Mouse (Mus musculus) myocyte (in vitro differentiated cells): ENCODE measurements around the gene 2700049A03Rik. TPM values are rescaled to one million over a fixed set of nuclear protein-coding genes. Genes with fewer than 3 reads are reported as not detected.

Source experiments
- H3K27me3 ChIP-seq: one replicate; pipeline ENCODE4 v1.6.1; 2011; ENCODE audit not compliant: control insufficient read depth, insufficient read depth, insufficient read length
- H3K36me3 ChIP-seq: one replicate; pipeline ENCODE4 v1.6.1; 2011; ENCODE audit not compliant: control insufficient read depth, insufficient read depth
- H3K4me2 ChIP-seq: one replicate; pipeline ENCODE4 v1.6.1; 2011; ENCODE audit warnings: low read depth, control low read depth
- H3K4me3 ChIP-seq: one replicate; pipeline ENCODE4 v1.5.1; 2011; ENCODE audit warnings: mild to moderate bottlenecking, control low read depth, moderate library complexity
- H3K79me2 ChIP-seq: one replicate; pipeline ENCODE4 v1.6.1; 2011; ENCODE audit not compliant: control insufficient read depth, insufficient read depth
- H3ac ChIP-seq: one replicate; pipeline ENCODE4 v1.6.1; 2011; ENCODE audit not compliant: control insufficient read depth, insufficient read length
- CEBPB ChIP-seq: IDR thresholded peaks from 2 replicates; pipeline ENCODE4 v1.6.1; 2011; ENCODE audit warnings: mild to moderate bottlenecking, moderate library complexity; ENCODE audit not compliant: poor library complexity, insufficient read depth, severe bottlenecking
- E2F4 ChIP-seq: IDR thresholded peaks from one replicate; pipeline ENCODE4 v1.6.1; 2011; ENCODE audit warnings: mild to moderate bottlenecking, control low read depth, moderate library complexity; ENCODE audit not compliant: insufficient read depth
- MAX ChIP-seq: IDR thresholded peaks from one replicate; pipeline ENCODE4 v1.6.1; 2011; ENCODE audit warnings: low read depth, mild to moderate bottlenecking, control low read depth
- MYOD1 ChIP-seq, 3 experiments: IDR thresholded peaks; one replicate each; pipeline ENCODE4 v1.6.1; 2011; ENCODE audit warnings: control low read depth in 2 of 3, low read depth in 2 of 3, mild to moderate bottlenecking in 2 of 3, moderate library complexity in 1 of 3; ENCODE audit not compliant: insufficient read length in 2 of 3, control insufficient read depth in 1 of 3
- MYOG ChIP-seq, 3 experiments: IDR thresholded peaks; one replicate each; pipeline ENCODE4 v1.6.1; 2011; ENCODE audit warnings: control low read depth in 2 of 3, low read depth in 2 of 3, mild to moderate bottlenecking in 2 of 3; ENCODE audit not compliant: insufficient read length in 2 of 3, control insufficient read depth in 1 of 3, insufficient read depth in 1 of 3
- POLR2A ChIP-seq: IDR thresholded peaks from one replicate; pipeline ENCODE4 v1.6.1; 2011; ENCODE audit warnings: low read depth, mild to moderate bottlenecking, control low read depth, moderate library complexity; ENCODE audit not compliant: insufficient read length
- POLR2AphosphoS2 ChIP-seq: IDR thresholded peaks from one replicate; pipeline ENCODE4 v1.6.1; 2011; ENCODE audit warnings: low read depth, control low read depth; ENCODE audit not compliant: insufficient read length
- REST ChIP-seq: IDR thresholded peaks from one replicate; pipeline ENCODE4 v1.6.1; 2011; ENCODE audit warnings: mild to moderate bottlenecking, control low read depth, moderate library complexity; ENCODE audit not compliant: insufficient read depth, insufficient read length
- SRF ChIP-seq: IDR thresholded peaks from one replicate; pipeline ENCODE4 v1.6.1; 2011; ENCODE audit warnings: low read depth; ENCODE audit not compliant: control insufficient read depth, insufficient read length
- TCF12 ChIP-seq: IDR thresholded peaks from one replicate; pipeline ENCODE4 v1.6.1; 2011; ENCODE audit warnings: mild to moderate bottlenecking, control low read depth; ENCODE audit not compliant: poor library complexity, insufficient read depth, severe bottlenecking
- TCF3 ChIP-seq: IDR thresholded peaks from one replicate; pipeline ENCODE4 v1.6.1; 2011; ENCODE audit warnings: low read depth, control low read depth; ENCODE audit not compliant: insufficient read length
- USF1 ChIP-seq: IDR thresholded peaks from one replicate; pipeline ENCODE4 v1.6.1; 2011; ENCODE audit warnings: low read depth, mild to moderate bottlenecking, control low read depth, moderate library complexity
- polyA plus RNA-seq: library from polyadenylated mRNA; unstranded; fragments of >200 nt; fragmentation: generic; extraction: Trizol; gene quantifications from one replicate; pipeline ENCODE4 v1.2.1, GENCODE M21; 2012; ENCODE audit warnings: missing spikeins

The 2700049A03Rik gene
- polyA plus RNA-seq, 1 experiment: 1.9 TPM

- H3K36me3 ChIP-seq: no peaks in the 10 kb centered on the region
- H3K4me2 ChIP-seq: no peak overlapping the region
- no peaks in the 10 kb centered on the region for H3K79me2 ChIP-seq
- TF ChIP-seq MYOG (IDR thresholded peaks at IDR 0.05; ENCODE audit: control insufficient read depth in 1 of 3, insufficient read depth in 1 of 3, insufficient read length in 2 of 3, low read depth in 2 of 3): no peak
- TF ChIP-seq CEBPB: no peak
- TF ChIP-seq REST: no peak
- H3K27me3 ChIP-seq: no peaks in the 10 kb centered on the region
- no peak overlapping the region for H3K4me3 ChIP-seq
- no peak overlapping the region for H3ac ChIP-seq
Measured at GRCm38 (mm10) chr12:71252509-71253167, 116.0 kb downstream of the 2700049A03Rik start.

GRCm38 (mm10) chr12:71254779-71255178, 118.1 kb downstream of the 2700049A03Rik start:
- H3ac ChIP-seq: no peak overlapping the region
- TF ChIP-seq MYOD1 (IDR thresholded peaks at IDR 0.05; ENCODE audit: control insufficient read depth in 1 of 3, insufficient read length in 2 of 3, low read depth in 2 of 3) (no peak), USF1 (no peak), CEBPB (no peak), POLR2AphosphoS2 (no peak), REST (no peak)
- H3K79me2 ChIP-seq: no peaks in the 10 kb centered on the region
- no peak overlapping the region for H3K4me3 ChIP-seq
- H3K36me3 ChIP-seq: no peaks in the 10 kb centered on the region
- no peaks in the 10 kb centered on the region for H3K27me3 ChIP-seq
- H3K4me2 ChIP-seq: no peak overlapping the region

GRCm38 (mm10) chr12:71258196-71258920, 121.7 kb downstream of the 2700049A03Rik start:
- no peaks in the 10 kb centered on the region for H3K27me3 ChIP-seq
- H3K36me3 ChIP-seq: no peaks in the 10 kb centered on the region
- H3K4me3 ChIP-seq: no peak overlapping the region
- H3ac ChIP-seq: no peak overlapping the region
- no peaks in the 10 kb centered on the region for H3K79me2 ChIP-seq
- TF ChIP-seq CEBPB (no peak), MAX (no peak), SRF (no peak), MYOD1 (IDR thresholded peaks at IDR 0.05; ENCODE audit: control insufficient read depth in 1 of 3, insufficient read length in 2 of 3, low read depth in 2 of 3) (no peak), MYOG (IDR thresholded peaks at IDR 0.05; ENCODE audit: control insufficient read depth in 1 of 3, insufficient read depth in 1 of 3, insufficient read length in 2 of 3, low read depth in 2 of 3) (no peak), E2F4 (no peak), USF1 (no peak), POLR2A (no peak), TCF3 (no peak), TCF12 (no peak), REST (no peak), POLR2AphosphoS2 (no peak)
- no peak overlapping the region for H3K4me2 ChIP-seq

- no peaks in the 10 kb centered on the region for H3K36me3 ChIP-seq
- no peaks in the 10 kb centered on the region for H3K79me2 ChIP-seq
- no peak overlapping the region for H3K4me3 ChIP-seq
- TF ChIP-seq USF1 (no peak), POLR2AphosphoS2 (no peak), SRF (no peak), MYOD1 (IDR thresholded peaks at IDR 0.05; ENCODE audit: control insufficient read depth in 1 of 3, insufficient read length in 2 of 3, low read depth in 2 of 3) (no peak), TCF12 (no peak), REST (no peak), CEBPB (no peak), E2F4 (no peak), POLR2A (no peak), MYOG (IDR thresholded peaks at IDR 0.05; ENCODE audit: control insufficient read depth in 1 of 3, insufficient read depth in 1 of 3, insufficient read length in 2 of 3, low read depth in 2 of 3) (no peak), TCF3 (no peak), MAX (no peak)
- H3ac ChIP-seq: no peak overlapping the region
- no peaks in the 10 kb centered on the region for H3K27me3 ChIP-seq
- no peak overlapping the region for H3K4me2 ChIP-seq
Measured at GRCm38 (mm10) chr12:71264211-71264610, 127.6 kb downstream of the 2700049A03Rik start.

- Histone ChIP-seq H3K4me3 (no peak overlapping the region), H3K4me2 (no peak overlapping the region), H3ac (no peak overlapping the region), H3K79me2 (no peaks in the 10 kb centered on the region), H3K27me3 (no peaks in the 10 kb centered on the region), H3K36me3 (no peaks in the 10 kb centered on the region)
- TF ChIP-seq REST (no peak), MAX (no peak), TCF3 (no peak)
Measured at GRCm38 (mm10) chr12:71269367-71269766, 132.7 kb downstream of the 2700049A03Rik start.
